Mouse (Mus musculus) 3134 (cell line): ENCODE results near the gene Minos1.

ENCODE experiments used
- DNase-seq: peaks from one replicate; pipeline ENCODE4 v3.0.0-alpha.2; 2011; ENCODE audit warnings: low spot score; ENCODE audit not compliant: insufficient read length; ENCODE audit errors: extremely low read depth

The Minos1 gene

GRCm38 (mm10) chr4:139100326-139100725, 30.6 kb downstream of the Minos1 start:
- DNase-seq = no peak

- no peak for DNase-seq
These were observed 34.7 kb downstream of the Minos1 start for GRCm38 (mm10) chr4:139096201-139096600.

- no peak for DNase-seq
These were observed 35.5 kb downstream of the Minos1 start for GRCm38 (mm10) chr4:139095406-139095805.

- no peak for DNase-seq
These were observed 37.8 kb downstream of the Minos1 start for GRCm38 (mm10) chr4:139093196-139093530.

- DNase-seq = peak; percentile 64
These were observed 38.3 kb downstream of the Minos1 start, which contains the start of gene Nbl1 for GRCm38 (mm10) chr4:139092356-139093195. TSS of gene Nbl1 (minus strand) at chr4:139092993.

GRCm38 (mm10) chr4:139091478-139092355, 39.2 kb downstream of the Minos1 start:
- peak; percentile 76 for DNase-seq

- no peak for DNase-seq
These were observed 39.8 kb downstream of the Minos1 start for GRCm38 (mm10) chr4:139091066-139091465.

GRCm38 (mm10) chr4:139090303-139090940, 40.5 kb downstream of the Minos1 start:
- DNase-seq = no peak

GRCm38 (mm10) chr4:139088982-139089671, 41.8 kb downstream of the Minos1 start:
- no peak for DNase-seq

GRCm38 (mm10) chr4:139086984-139087383, 43.9 kb downstream of the Minos1 start:
- DNase-seq = no peak

- DNase-seq = no peak
These were observed 44.9 kb downstream of the Minos1 start for GRCm38 (mm10) chr4:139086037-139086436.

- DNase-seq = no peak
These were observed 45.6 kb downstream of the Minos1 start for GRCm38 (mm10) chr4:139085337-139085736.

- no peak for DNase-seq
These were observed 47.9 kb downstream of the Minos1 start for GRCm38 (mm10) chr4:139082790-139083564.

GRCm38 (mm10) chr4:139081270-139081931, 49.5 kb downstream of the Minos1 start:
- DNase-seq = no peak

- DNase-seq = no peak
These were observed 50.7 kb downstream of the Minos1 start for GRCm38 (mm10) chr4:139080259-139080658.

- no peak for DNase-seq
These were observed 51.5 kb downstream of the Minos1 start for GRCm38 (mm10) chr4:139079439-139079838.

GRCm38 (mm10) chr4:139078726-139079125, 52.2 kb downstream of the Minos1 start:
- DNase-seq = no peak

- no peak for DNase-seq
These were observed 52.6 kb downstream of the Minos1 start for GRCm38 (mm10) chr4:139078313-139078712.

GRCm38 (mm10) chr4:139075915-139076314, 55.0 kb downstream of the Minos1 start:
- no peak for DNase-seq
